Mouse (Mus musculus): Measurements from ENCODE around the gene Pkp4. TPM values are rescaled to one million over a fixed set of nuclear protein-coding genes. Genes with fewer than 3 reads are reported as not detected.

The Pkp4 gene
- total RNA-seq, 2 experiments from 2014 or later: 165 to 170 TPM

Other genes with a start within 250 kb of the Pkp4 start
- gene Ccdc148, start 167 bp upstream of the Pkp4 start, total RNA-seq (2021): 10 to 100 TPM; 10.9 to 11.4 TPM